Mouse (Mus musculus): ENCODE measurements around the gene Rxrb.
A peak's percentile ranks its signal among the peaks of the same experiment; 100 is the strongest.
"Not testable (repeated sequence)": the region's sequence is repeated elsewhere in the genome, so short reads cannot be mapped to it uniquely, and the experiment has no call there.

The Rxrb gene

DNA sequence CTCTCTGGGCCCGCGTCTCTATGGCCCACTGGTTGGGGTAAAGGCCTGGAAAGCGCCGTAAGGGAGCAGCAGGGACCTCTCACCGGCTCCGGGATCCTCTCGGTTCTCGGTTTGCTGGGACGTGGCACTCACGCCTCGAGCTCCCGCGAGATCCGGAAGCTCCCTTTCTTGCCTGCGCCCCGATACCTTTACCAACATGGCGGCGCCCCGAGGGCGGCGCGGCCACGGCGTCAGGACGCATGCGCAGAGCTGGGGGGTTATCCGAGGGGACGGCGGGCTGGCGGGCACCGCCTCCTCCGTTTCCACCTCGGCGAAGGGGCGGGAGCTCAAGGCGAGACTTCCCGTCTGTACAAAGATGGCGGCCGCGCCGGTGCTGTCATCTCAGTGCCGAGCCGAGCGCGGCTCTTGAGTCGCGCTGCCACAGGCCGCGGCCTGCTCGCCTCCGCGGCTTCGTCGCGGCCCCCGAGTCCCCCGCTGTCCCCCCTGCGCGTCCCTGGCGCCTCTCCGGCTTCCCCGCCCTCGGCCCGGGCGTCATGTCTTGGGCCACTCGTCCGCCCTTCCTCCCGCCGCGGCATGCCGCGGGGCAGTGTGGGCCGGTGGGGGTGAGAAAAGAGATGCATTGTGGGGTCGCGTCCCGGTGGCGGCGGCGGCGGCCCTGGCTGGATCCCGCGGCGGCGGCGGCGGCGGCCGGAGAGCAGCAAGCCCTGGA lies at the start of gene Rxrb, which contains the start of gene Slc39a7:
Rxrb (plus strand) TSS at position 348 of the 709 bp plus-strand sequence.
Slc39a7 (minus strand) TSS at position 218 of the 709 bp plus-strand sequence.
- peak; percentile 100 for DNase-seq (ENCODE audit: low spot score)

DNA sequence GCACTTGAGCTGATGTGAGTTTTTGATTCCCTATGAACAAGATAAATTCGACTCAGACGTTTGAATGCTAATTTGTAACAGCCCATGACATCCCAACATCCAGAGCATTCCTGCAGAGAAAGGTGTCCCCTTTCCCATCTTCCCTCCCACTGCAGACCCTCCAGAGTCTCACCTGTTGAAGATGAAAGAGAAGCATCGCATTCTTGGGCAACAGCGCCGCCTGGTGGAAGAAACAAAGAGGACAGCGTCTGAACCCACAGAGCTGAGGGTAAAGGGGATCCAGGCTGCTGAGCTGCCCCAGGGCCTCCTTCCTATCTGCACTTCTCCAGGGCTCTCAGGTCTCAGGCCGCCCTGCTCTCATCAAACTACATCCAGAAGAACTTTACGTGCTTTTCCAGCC lies 49.5 kb upstream of the Rxrb start:
- peak; percentile 53 for DNase-seq (ENCODE audit: low spot score)

DNA sequence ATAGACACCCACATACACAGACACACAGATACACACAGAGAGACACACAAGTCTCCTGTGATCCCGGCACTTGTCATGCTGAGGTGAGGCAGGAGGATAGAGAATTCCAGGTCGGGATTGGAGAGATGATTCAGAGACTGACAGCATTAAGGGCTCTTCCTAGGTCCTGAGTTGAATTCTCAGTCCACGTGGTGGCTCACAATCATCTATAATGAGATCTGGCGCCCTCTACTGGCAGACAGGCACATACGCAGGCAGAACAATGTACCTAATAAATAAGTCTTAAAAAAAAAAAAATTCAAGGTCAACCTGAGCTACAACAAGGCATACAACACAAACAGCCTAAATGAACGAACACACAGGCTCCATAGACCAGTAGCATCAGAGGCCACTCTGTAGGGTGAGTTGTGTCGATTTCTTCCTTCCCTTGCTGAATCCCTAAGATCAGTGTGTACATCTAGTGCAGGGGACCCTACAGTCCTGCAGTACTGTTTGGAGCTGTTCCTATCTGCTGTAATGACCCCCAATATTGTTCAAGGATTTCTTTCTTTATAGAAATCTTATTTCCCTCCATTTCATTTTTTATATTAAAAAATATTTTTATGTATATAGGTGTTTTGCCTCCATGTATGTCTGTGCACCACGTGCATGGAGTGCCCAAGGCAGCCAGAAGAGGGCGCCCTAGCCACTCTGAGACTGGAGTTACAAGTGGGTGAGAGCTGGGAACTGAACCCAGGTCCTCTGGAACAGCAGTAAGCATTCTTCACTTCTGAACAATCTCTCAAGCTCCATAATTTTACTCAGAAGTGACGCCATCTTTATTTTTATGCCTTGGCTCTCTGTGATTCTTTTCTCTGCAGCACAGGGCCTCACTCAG lies 39.6 kb upstream of the Rxrb start:
- DNase-seq (ENCODE audit: low spot score): peak; percentile 64

DNA sequence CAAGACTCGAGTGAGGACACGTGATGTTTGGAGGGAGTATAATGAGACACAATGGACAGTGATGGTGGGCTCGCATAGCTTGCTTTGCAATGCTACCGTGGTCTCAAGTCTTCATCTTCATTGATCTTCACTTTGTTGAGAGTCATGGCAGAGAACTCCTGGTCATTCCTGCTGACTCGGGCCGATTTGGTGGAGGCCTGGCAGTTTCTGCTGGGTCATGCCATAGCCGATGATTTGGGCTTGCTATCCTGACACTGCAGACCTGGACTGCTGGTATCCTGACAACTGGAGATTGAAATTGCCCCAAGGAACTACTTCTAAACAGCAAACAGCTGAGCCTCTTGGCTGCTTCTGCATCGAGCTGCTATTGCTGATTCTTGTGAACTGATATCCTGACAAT lies 36.7 kb upstream of the Rxrb start:
- DNase-seq (ENCODE audit: low spot score): no peak

DNA sequence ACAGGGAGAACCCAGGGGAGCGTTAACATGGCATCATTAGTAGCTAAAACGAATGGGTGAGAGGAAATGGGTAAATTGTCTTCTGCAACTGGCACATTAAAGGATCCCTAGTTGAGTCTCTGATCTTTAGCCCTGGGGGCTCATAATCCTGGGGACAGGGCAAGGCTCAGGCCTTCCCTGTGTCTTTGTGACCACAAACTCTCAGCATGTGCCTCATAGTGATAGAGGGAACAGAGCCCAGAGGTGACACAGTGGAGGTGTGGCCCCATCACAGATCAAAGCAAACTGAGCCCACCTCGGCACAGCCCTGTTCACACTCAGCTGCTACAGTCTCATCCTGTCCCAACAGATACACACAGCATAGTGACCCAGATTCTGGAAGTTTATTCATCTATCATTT lies 36.0 kb upstream of the Rxrb start:
- no peak for DNase-seq (ENCODE audit: low spot score)

DNA sequence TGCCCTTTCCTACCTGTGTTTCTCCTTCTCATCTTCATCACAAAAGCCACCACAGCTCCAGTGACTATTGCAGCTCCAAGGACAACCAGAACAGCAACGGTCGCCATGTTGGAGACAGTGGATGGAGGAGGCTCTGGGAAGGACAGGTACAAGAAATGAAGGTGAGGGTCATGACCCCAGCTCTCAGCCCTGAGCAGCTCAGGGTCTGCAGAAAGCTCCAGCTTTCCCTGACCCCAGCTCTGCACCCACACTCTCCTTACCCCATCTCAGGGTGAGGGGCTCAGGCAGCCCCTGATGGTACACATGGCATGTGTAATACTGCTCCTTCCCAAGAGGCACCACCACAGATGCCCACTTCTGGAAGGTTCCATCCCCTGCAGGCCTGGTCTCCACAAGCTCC lies 34.6 kb upstream of the Rxrb start:
- not testable (repeated sequence) for DNase-seq (ENCODE audit: low spot score)

DNA sequence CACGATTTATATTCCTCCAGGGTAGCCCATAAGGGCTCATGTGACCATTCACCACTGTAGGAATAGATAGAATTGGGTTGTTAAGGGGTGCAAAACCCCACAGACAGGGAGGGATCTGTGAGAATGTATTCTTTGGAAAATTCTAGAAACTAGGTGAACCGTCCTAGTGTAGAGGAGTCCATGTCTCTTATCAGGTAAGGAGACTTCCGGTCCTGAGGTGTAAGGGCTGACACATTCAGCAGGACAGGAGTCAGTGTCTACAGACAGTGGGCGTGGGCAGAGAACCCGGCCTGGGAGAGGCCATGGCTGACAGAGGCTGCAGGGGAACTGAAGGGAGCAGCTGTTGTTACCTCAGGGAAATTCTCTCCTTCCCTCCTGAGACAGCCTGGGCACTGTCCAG lies 32.9 kb upstream of the Rxrb start:
- DNase-seq (ENCODE audit: low spot score): not testable (repeated sequence)

DNA sequence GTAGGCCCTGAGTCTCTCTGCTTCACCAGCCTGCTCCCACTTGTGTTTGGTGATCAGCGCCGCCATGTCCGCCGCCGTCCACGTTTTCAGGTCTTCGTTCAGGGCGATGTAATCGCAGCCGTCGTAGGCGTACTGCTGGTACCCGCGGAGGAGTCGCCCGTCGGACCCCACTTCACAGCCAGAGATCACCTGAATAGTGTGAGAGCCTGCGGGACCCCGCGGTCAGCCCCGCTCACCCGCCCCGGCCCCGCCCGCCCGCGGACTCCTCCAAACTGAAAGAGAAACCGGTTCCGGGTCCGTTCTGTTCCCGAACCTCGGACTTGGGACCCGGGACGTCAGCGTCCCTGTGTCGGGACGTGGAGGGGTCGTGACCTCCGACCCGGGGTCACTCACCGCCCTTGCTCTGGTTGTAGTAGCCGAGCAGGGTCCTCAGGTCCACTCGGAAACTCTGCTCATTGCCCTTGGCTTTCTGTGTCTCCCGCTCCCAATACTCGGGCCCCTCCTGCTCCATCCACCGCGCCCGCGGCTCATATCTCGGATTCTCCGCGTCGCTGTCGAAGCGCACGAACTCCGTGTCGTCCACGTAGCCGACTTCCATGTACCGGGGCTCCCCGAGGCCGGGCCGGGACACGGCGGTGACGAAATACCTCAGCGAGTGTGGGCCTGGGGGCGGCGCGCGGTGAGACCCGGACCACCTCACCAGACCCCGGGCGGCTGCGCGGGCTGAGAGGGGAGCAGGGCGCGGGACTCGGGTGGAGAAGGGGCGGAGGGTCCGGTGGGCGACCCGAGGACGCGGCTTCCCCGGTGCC lies 32.1 kb upstream of the Rxrb start:
- peak; percentile 24 for DNase-seq (ENCODE audit: low spot score)

DNA sequence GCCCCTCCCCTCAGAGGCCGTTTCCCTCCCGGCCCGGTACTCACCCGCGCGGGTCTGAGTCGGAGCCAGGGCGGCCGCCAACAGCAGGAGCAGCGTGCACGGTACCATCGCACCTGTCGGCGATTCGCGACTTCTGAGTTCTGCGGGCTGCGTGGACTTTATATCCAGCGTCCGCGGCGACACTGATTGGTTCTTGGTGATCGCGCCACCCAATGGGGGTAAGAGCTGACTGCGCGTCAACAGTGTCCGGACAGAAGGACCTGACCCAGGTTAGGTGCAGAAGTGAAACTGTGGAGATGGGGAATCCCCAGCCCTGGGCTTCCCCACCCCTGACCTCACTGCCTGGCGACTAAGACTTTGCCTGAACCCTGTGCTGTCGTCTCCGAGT lies 31.5 kb upstream of the Rxrb start, which contains the start of gene H2-K1:
H2-K1 (minus strand) TSS at position 198 of the 388 bp plus-strand sequence.
- peak; percentile 90 for DNase-seq (ENCODE audit: low spot score)

DNA sequence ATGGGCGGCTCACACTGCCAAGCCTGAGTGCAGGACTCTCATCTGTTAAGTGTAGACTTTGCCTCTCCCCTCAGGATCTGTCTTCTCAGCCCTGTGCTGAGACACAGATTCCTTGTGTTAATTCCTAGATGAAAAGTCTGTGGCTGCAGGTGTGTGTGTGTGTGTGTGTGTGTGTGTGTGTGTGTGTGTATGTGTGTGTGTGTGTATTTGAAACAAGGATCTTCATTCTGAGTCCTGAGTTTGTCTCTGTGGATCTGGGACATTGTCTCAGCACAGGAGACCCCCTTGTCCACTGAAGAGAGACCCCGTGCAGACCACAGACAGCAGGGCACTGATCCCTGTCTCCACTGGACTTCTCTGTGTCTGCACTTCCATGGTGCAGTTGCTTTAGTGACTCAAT lies 30.8 kb upstream of the Rxrb start:
- DNase-seq (ENCODE audit: low spot score): not testable (repeated sequence)

DNA sequence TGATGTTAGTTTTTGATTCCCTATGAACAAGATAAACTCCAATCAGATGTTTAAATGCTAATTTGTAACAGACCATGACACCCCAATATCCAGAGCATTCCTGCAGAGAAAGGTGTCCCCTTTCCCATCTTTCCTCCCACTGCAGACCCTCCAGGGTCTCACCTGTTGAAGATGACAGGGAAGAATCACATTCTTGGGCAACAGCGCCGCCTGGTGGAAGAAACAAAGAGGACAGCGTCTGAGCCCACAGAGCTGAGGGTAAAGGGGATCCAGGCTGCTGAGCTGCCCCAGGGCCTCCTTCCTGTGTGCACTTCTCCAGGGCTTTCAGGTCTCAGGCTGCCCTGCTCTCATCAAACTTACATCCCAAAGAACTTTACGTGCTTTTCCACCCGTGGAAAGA lies 28.2 kb upstream of the Rxrb start:
- peak; percentile 30 for DNase-seq (ENCODE audit: low spot score)

DNA sequence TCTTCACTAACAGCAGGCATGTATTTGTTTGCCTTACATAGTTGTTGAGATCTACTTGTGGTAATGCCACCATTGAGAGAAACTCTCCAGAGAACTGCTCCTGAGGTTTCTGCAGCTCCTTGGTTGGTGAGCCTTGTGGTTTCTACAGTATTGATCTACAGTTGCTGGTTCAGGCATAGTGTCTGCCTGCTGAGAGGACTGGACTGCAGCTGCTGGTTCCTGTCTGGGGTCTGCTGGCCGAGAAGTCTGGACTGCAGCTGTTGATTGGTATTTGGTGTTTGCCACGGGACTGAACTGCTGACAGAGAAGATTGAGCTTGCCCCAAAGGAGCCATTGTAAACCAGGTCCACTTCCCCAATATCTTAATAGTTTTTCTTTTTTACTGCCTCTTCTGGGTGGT lies 25.0 kb upstream of the Rxrb start:
- no peak for DNase-seq (ENCODE audit: low spot score)

DNA sequence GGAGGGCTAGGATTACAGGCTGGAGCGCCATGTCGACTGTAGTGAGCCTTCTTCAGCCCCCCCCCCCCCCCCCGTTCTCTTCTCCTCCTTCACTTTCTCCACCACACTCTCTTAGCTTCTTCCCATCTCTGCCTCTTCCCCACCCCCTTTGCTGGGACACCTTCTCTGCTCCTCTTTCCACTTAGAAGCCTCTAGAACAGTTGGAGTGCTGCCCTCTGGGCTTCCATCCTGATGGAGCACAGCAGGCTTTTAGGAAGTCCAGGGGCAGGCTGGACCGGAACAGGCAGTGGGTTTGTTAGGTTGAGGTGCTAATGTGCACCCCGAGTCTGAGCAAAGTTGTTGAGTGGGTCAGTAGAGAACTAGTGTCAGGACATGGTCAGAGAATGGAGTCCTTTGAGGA lies 21.5 kb upstream of the Rxrb start:
- DNase-seq (ENCODE audit: low spot score): no peak

DNA sequence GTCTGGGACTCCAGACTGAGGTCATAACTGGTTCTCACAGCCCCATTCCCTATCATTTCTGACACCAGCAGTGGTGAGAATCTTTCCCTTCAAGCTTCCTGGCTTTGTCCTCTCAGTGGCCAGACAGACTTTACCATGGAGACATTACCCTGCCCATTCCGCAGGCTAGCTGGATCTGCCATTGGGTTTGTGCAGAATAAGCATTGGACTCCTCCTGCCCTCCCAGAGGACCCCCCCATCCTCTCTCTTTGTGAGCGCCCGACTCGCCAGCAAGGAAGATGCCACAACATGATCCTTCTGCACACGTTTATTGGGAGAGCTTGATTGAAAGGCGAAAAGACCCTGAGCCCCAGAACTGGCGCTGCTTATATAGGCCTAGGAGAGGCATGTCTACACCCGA lies 18.2 kb upstream of the Rxrb start:
- DNase-seq (ENCODE audit: low spot score): no peak

DNA sequence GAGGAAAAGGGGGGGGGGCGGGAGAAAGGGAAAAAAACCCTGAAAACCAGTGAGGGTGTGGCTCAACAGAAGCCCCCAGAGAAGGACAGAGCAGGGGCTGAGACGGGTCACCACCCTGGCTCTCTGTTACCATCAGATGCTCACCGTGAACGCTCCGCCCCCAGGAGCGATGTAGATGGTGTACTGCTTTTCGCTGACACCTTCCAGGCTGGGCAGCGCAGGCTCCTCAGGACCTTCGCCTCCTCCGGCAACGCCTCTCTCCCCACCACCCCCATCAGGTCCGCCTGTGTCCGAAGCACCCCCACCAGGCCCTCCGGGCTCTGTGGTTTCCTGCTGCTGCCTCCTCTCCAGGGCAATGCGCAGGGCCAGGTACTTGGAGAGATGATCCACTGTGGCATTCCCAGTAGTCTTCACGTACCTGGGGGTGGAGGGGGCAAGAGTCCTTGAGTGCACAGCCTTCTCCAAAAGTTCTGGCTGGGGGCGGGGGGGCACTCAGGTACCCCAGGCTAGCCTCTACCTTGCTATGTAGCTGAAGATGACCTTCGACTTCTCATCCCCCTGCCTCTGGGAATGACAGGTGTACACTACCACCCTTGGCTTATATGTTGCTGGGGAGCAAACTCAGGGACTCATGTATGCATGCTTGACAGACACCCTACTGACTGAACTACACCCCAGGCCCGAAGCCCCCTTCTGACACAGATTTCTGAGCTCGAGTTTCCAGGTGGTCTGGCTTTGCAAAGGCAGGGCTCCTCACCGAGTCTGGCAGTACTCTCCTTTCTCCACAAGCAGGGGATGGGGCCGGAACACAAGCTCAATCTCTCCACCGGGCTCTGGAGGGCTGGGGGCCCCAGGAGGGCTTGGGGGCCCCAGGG lies 9.8 kb upstream of the Rxrb start:
- DNase-seq (ENCODE audit: low spot score): no peak

DNA sequence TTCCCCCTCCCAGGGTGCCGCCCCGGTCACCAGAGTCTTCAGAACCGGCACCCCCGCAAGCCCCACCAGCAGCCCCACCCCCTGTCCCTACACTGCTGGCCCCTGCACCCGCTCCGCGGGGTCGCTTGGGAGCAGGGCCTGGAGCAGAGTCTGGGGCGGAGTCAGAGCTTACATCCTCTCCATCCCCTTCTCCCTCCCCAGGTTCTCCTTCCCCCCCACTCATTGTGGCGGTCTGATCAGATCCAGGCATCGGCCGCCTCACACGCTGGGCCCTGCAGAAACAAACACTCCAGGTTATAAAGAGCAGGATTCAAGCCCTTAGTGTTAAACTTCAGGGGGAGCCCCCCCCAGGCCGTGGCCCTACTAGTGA lies 9.2 kb upstream of the Rxrb start:
- DNase-seq (ENCODE audit: low spot score): no peak

DNA sequence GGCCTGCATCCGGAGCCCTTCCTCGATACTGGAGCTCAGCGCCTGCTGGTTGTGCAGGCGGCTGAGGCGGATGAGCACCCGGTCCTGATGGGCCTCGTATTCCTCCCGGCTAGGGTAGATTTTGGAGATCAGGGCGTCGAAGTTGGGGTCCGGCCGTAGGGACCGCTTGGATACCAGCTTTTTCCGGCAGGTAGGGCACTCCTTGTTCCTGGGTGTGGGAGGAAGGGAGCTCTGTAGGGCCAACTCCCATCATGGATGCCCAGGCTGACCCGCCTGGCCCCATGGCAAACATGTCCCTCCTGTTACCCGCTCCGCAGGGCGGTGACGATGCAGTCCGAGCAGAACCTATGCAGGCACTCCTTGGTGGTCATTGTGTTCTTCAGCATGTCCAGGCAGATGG lies 8.6 kb upstream of the Rxrb start:
- no peak for DNase-seq (ENCODE audit: low spot score)

DNA sequence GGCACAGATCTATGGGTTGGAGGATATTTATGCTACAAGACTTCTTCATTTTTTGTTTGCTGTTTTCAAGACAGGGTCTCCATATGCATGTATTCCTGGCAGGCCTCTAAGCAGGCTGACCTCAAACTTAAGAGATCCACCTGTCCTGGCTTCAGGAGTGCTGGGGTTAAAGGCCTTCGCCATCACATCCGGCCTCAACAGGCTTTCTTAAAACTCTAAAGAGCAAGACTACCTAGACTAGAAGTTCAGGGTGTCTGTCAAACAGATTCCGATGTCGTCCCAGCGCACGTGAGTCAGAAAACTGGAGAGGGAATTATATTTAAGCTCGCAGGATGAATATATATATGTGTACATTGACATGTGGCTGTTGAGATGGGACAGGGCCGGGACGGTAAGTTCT lies 7.9 kb upstream of the Rxrb start:
- no peak for DNase-seq (ENCODE audit: low spot score)

DNA sequence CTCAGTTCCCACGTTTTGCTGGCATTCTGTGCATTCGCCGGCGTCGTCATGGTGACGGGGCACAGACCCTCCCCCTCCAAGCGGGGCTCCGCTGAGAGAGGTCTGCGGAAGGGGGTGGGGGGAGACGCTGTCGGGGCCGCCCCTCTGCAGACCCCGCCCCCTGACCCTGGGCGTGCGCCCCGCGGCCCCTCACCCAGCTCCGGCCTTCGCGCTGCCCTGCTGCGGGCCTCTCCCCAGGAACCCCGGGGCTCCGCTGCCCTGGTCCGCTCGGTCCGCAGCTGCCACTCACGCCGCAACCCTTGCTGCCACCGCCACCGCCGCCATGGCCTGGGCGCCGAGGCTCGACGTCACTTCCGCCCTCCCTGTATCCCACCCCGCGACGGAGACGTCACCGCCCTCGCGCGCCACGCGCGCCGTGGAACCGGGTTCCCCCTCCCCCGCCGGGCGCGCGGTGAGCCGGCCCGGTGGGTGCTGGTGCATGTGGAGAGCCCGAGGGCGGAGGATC lies 7.2 kb upstream of the Rxrb start, which contains the start of gene Ring1:
Ring1 (minus strand) TSS at position 364 of the 505 bp plus-strand sequence.
- DNase-seq (ENCODE audit: low spot score): peak; percentile 90

DNA sequence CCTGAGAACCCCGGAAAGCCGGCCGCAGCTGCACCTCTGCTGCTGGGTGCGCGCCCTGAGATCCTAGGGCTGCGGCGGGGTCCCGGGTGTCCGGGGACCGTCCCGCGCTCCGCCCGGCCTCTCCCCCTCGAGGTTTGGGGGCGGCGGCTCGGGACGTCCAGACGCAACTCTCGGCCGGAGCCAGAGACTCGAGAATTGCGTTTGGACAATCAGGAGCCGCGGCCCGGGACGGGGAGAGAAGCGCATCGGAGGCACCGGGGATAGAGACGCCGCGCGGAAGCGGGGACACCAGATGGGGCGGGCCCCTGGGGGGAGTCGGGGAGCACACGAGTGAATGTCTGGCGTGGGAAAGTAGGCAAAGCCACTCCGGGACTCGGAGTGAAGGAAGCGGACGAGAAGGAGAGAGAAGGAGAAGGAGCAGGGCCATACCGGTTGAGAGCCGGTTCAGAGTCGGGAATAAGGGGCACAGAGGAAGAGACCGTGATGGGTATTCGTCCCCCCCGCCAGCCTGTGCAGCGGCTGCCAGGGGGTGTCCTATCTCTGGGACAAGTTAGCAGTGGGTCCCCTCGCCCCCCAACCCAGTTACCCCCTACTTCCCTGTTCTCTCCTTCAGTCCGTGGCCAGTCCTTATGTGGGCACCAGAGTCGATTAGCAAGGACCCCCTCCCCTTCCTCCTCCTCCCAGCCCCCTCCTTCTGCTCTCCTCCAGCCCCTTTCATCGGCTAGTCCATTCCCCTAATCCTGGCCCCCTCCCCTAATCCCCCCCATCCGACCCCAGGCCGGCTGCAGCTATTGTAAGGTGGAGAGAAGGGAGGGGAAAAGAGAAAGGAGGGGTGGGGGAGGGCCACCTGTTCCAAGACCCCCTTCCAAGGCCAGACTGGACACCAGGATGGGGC lies 6.5 kb upstream of the Rxrb start:
- DNase-seq (ENCODE audit: low spot score): no peak

Data from urinary bladder, postnatal 25 days (tissue).